Mouse (Mus musculus): ENCODE measurements at regions not wholly inside any gene's neighbourhood (a gene's known extent, or its start where the extent isn't known, plus 50 kb on each side); places are given as distances from the start of the nearest gene placed in this dataset.

DNA sequence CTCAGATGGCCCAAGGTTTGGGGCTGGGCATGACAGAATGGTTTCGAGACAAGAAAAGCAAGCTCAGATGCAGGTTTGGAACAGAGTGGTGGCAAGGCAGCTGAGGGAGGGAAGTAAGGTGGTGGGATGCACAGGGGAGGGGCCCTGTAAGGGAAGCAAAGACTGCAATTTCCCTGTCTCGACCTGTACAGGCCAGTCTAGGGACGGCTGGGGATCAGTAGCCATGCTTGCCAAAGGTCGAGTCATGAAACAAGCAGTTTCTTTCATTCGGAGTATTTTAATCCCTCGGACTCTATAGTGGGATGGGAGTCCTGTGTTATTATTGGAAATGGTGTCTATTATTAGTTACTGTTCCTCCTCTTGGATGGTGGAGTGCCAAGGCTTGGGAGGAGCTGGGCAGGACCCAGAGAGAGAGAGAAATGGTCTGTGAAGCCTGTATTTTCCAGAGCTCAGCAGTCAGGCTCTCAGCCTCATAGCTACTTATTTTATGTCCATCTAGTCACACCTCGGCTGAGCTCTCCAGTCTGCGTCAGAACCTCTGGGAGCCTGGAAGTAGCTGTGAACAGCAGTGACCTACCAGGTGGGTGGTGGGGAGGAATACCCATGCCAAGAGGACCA is 490.3 kb downstream of the Ccdc171 start:
- H3K4me1 ChIP-seq (ENCODE audit: control insufficient read depth, insufficient read depth, low read length): peaks cover 13% of the 10 kb centered on the region; the same call in 1 of the 2 replicates
- no peaks in the 10 kb centered on the region for H3K36me3 ChIP-seq (ENCODE audit: control insufficient read depth, insufficient read depth, low read length)
- H3K9ac ChIP-seq (ENCODE audit: low read length): no peak overlapping the region
- H3K27me3 ChIP-seq (ENCODE audit: control insufficient read depth, insufficient read depth, low read length): no peaks in the 10 kb centered on the region
- H3K9me3 ChIP-seq (ENCODE audit: control insufficient read depth, low read length): no peaks in the 10 kb centered on the region
- WGBS: 63% methylated on average over 8 of the region's 8 CpGs
- no peak overlapping the region for H3K27ac ChIP-seq (replicated peaks; ENCODE audit: low read depth, low read length)
- DNase-seq (ENCODE audit: low spot score) (no peak), ATAC-seq (ENCODE audit: insufficient number of reproducible peaks, low FRiP score, low TSS enrichment, low read depth) (no peak)
- H3K4me3 ChIP-seq (ENCODE audit: low read depth, low read length): no peak overlapping the region
- no peak overlapping the region for H3K4me2 ChIP-seq (ENCODE audit: low read depth, severe bottlenecking)

- WGBS: 71% methylated on average over 7 of the region's 7 CpGs
- H3K4me1 ChIP-seq (ENCODE audit: control insufficient read depth, insufficient read depth, low read length): peaks cover 13% of the 10 kb centered on the region; the same call in 1 of the 2 replicates
- no peak for DNase-seq (ENCODE audit: low spot score)
- no peak overlapping the region for H3K9ac ChIP-seq (ENCODE audit: low read length)
- no peak overlapping the region for H3K4me2 ChIP-seq (ENCODE audit: low read depth, severe bottlenecking)
- H3K4me3 ChIP-seq (ENCODE audit: low read depth, low read length): no peak overlapping the region
- H3K27me3 ChIP-seq (ENCODE audit: control insufficient read depth, insufficient read depth, low read length): no peaks in the 10 kb centered on the region
- ATAC-seq (ENCODE audit: insufficient number of reproducible peaks, low FRiP score, low TSS enrichment, low read depth): no peak
- H3K36me3 ChIP-seq (ENCODE audit: control insufficient read depth, insufficient read depth, low read length): no peaks in the 10 kb centered on the region
- H3K27ac ChIP-seq (replicated peaks; ENCODE audit: low read depth, low read length): no peak overlapping the region
- H3K9me3 ChIP-seq (ENCODE audit: control insufficient read depth, low read length): no peaks in the 10 kb centered on the region
Measured at GRCm38 (mm10) chr4:84018135-84018534, 492.8 kb downstream of the Ccdc171 start.

- Histone ChIP-seq H3K4me3 (ENCODE audit: low read depth, low read length) (no peak overlapping the region), H3K27me3 (ENCODE audit: control insufficient read depth, insufficient read depth, low read length) (no peaks in the 10 kb centered on the region), H3K4me1 (ENCODE audit: control insufficient read depth, insufficient read depth, low read length) (peaks cover 13% of the 10 kb centered on the region; the same call in 1 of the 2 replicates), H3K9ac (ENCODE audit: low read length) (no peak overlapping the region), H3K27ac (replicated peaks; ENCODE audit: low read depth, low read length) (no peak overlapping the region), H3K9me3 (ENCODE audit: control insufficient read depth, low read length) (no peaks in the 10 kb centered on the region), H3K4me2 (ENCODE audit: low read depth, severe bottlenecking) (no peak overlapping the region), H3K36me3 (ENCODE audit: control insufficient read depth, insufficient read depth, low read length) (no peaks in the 10 kb centered on the region)
- 76% methylated on average over 7 of the region's 7 CpGs for WGBS
- ATAC-seq (ENCODE audit: insufficient number of reproducible peaks, low FRiP score, low TSS enrichment, low read depth): 0 out of 2 replicates have a peak, but pooled peaks have one; percentile 31
- DNase-seq (ENCODE audit: low spot score): no peak
Measured at GRCm38 (mm10) chr4:84018774-84019173, 493.4 kb downstream of the Ccdc171 start.

GRCm38 (mm10) chr4:84019500-84020255 is 494.3 kb downstream of the Ccdc171 start:
- no peaks in the 10 kb centered on the region for H3K9me3 ChIP-seq (ENCODE audit: control insufficient read depth, low read length)
- H3K36me3 ChIP-seq (ENCODE audit: control insufficient read depth, insufficient read depth, low read length): no peaks in the 10 kb centered on the region
- H3K27me3 ChIP-seq (ENCODE audit: control insufficient read depth, insufficient read depth, low read length): no peaks in the 10 kb centered on the region
- no peak overlapping the region for H3K9ac ChIP-seq (ENCODE audit: low read length)
- H3K4me1 ChIP-seq (ENCODE audit: control insufficient read depth, insufficient read depth, low read length): peaks cover 13% of the 10 kb centered on the region; the same call in 1 of the 2 replicates
- ATAC-seq (ENCODE audit: insufficient number of reproducible peaks, low FRiP score, low TSS enrichment, low read depth) (no peak), DNase-seq (ENCODE audit: low spot score) (no peak)
- no peak overlapping the region for H3K27ac ChIP-seq (replicated peaks; ENCODE audit: low read depth, low read length)
- H3K4me3 ChIP-seq (ENCODE audit: low read depth, low read length): no peak overlapping the region
- 79% methylated on average over 14 of the region's 14 CpGs for WGBS
- H3K4me2 ChIP-seq (ENCODE audit: low read depth, severe bottlenecking): no peak overlapping the region

GRCm38 (mm10) chr4:84020692-84021091 is 495.3 kb downstream of the Ccdc171 start:
- DNase-seq (ENCODE audit: low spot score): no peak
- WGBS: 67% methylated on average over 1 of the region's 1 CpGs
- no peak for ATAC-seq (ENCODE audit: insufficient number of reproducible peaks, low FRiP score, low TSS enrichment, low read depth)

GRCm38 (mm10) chr4:84022323-84022722 is 497.0 kb downstream of the Ccdc171 start:
- WGBS: 88% methylated on average over 7 of the region's 7 CpGs
- no peak overlapping the region for H3K9ac ChIP-seq (ENCODE audit: low read length)
- H3K4me2 ChIP-seq (ENCODE audit: low read depth, severe bottlenecking): no peak overlapping the region
- ATAC-seq (ENCODE audit: insufficient number of reproducible peaks, low FRiP score, low TSS enrichment, low read depth) (no peak), DNase-seq (ENCODE audit: low spot score) (no peak)
- no peaks in the 10 kb centered on the region for H3K27me3 ChIP-seq (ENCODE audit: control insufficient read depth, insufficient read depth, low read length)
- H3K4me3 ChIP-seq (ENCODE audit: low read depth, low read length): no peak overlapping the region
- no peaks in the 10 kb centered on the region for H3K9me3 ChIP-seq (ENCODE audit: control insufficient read depth, low read length)
- H3K27ac ChIP-seq (replicated peaks; ENCODE audit: low read depth, low read length): no peak overlapping the region
- no peaks in the 10 kb centered on the region for H3K36me3 ChIP-seq (ENCODE audit: control insufficient read depth, insufficient read depth, low read length)
- H3K4me1 ChIP-seq (ENCODE audit: control insufficient read depth, insufficient read depth, low read length): peaks cover 6% of the 10 kb centered on the region; the same call in 1 of the 2 replicates

More at GRCm38 (mm10) chr4:84020692-84021091, 495.3 kb downstream of the Ccdc171 start:
- Histone ChIP-seq H3K9ac (ENCODE audit: low read length) (no peak overlapping the region), H3K4me1 (ENCODE audit: control insufficient read depth, insufficient read depth, low read length) (peaks cover 11% of the 10 kb centered on the region; the same call in 1 of the 2 replicates), H3K27me3 (ENCODE audit: control insufficient read depth, insufficient read depth, low read length) (no peaks in the 10 kb centered on the region), H3K4me2 (ENCODE audit: low read depth, severe bottlenecking) (no peak overlapping the region), H3K9me3 (ENCODE audit: control insufficient read depth, low read length) (no peaks in the 10 kb centered on the region), H3K36me3 (ENCODE audit: control insufficient read depth, insufficient read depth, low read length) (no peaks in the 10 kb centered on the region), H3K4me3 (ENCODE audit: low read depth, low read length) (no peak overlapping the region), H3K27ac (replicated peaks; ENCODE audit: low read depth, low read length) (no peak overlapping the region)

DNA sequence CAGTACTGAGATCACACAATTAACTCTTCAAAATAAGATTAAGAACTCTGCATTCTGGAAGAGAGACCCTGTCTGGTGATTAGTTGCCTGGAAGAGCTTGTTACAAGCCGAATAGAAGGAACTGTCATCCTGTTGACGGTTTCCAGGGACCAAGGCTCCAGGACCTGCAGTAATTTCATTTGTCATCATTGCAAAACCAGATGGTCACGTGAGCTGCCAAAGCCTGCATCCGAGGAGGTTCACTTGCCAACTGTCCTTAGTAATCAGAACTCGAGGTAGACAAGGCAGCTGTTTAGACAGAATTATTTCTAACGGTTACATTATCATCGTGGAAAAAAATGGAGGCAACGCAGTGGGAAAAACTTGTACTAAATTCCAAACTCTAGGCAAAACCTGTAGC is 500.8 kb downstream of the Ccdc171 start:
- no peaks in the 10 kb centered on the region for H3K27me3 ChIP-seq (ENCODE audit: control insufficient read depth, insufficient read depth, low read length)
- no peaks in the 10 kb centered on the region for H3K36me3 ChIP-seq (ENCODE audit: control insufficient read depth, insufficient read depth, low read length)
- no peak overlapping the region for H3K9ac ChIP-seq (ENCODE audit: low read length)
- no peak overlapping the region for H3K27ac ChIP-seq (replicated peaks; ENCODE audit: low read depth, low read length)
- H3K9me3 ChIP-seq (ENCODE audit: control insufficient read depth, low read length): no peaks in the 10 kb centered on the region
- ATAC-seq (ENCODE audit: insufficient number of reproducible peaks, low FRiP score, low TSS enrichment, low read depth) (no peak), DNase-seq (ENCODE audit: low spot score) (no peak)
- no peak overlapping the region for H3K4me2 ChIP-seq (ENCODE audit: low read depth, severe bottlenecking)
- no peak overlapping the region for H3K4me3 ChIP-seq (ENCODE audit: low read depth, low read length)
- WGBS: 48% methylated on average over 8 of the region's 8 CpGs
- no peaks in the 10 kb centered on the region; the same call in 1 of the 2 replicates for H3K4me1 ChIP-seq (ENCODE audit: control insufficient read depth, insufficient read depth, low read length)

DNA sequence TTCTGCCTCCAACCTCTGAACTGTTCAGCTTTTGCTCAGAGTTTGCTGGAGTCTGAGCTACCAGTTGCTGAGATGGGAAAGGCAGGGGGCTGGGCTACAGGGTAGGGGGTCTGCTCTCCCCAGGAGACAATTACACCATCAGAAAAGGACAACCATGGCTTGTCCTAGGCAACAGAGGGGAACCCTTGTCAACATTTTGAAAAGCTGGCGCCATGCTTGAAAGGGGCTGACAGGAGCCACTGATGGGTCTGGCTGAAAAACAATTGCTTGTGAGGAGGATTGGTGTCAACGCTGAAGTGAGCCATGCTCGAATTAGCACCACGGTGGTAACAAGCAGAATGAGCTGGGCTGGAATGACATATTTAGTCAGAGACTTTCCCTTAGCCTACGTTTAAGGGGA is 502.8 kb downstream of the Ccdc171 start:
- WGBS: 21% methylated on average over 5 of the region's 5 CpGs
- H3K36me3 ChIP-seq (ENCODE audit: control insufficient read depth, insufficient read depth, low read length): no peaks in the 10 kb centered on the region
- no peak overlapping the region for H3K27ac ChIP-seq (replicated peaks; ENCODE audit: low read depth, low read length)
- H3K4me1 ChIP-seq (ENCODE audit: control insufficient read depth, insufficient read depth, low read length): no peaks in the 10 kb centered on the region; the same call in 1 of the 2 replicates
- H3K4me2 ChIP-seq (ENCODE audit: low read depth, severe bottlenecking): no peak overlapping the region
- no peaks in the 10 kb centered on the region for H3K27me3 ChIP-seq (ENCODE audit: control insufficient read depth, insufficient read depth, low read length)
- DNase-seq (ENCODE audit: low spot score) (no peak), ATAC-seq (ENCODE audit: insufficient number of reproducible peaks, low FRiP score, low TSS enrichment, low read depth) (no peak)
- no peak overlapping the region for H3K9ac ChIP-seq (ENCODE audit: low read length)
- no peak overlapping the region for H3K4me3 ChIP-seq (ENCODE audit: low read depth, low read length)
- no peaks in the 10 kb centered on the region for H3K9me3 ChIP-seq (ENCODE audit: control insufficient read depth, low read length)
